Mouse (Mus musculus) lung, postnatal 0 days (tissue): ENCODE measurements around the gene Iqce. TPM values are rescaled to one million over a fixed set of nuclear protein-coding genes. Genes with fewer than 3 reads are reported as not detected.

ENCODE experiments used
- ATAC-seq: fragments of 200-750 bp; cut with Nextera tagmentation; 2 replicates; pipeline ENCODE4 v1.8.0; 2017; ENCODE audit warnings: moderate library complexity
- DNase-seq: peaks from one replicate; pipeline ENCODE4 v3.0.0-alpha.2; 2016; ENCODE audit warnings: low spot score
- H3K27ac ChIP-seq: fragments of 300-500 bp; sonication (generic); 2 replicates; pipeline ENCODE4 v1.5.1; 2014; ENCODE audit warnings: antibody characterized with exemption, mild to moderate bottlenecking, low read length, mixed read lengths
- H3K27me3 ChIP-seq: fragments of 300-500 bp; sonication (generic); replicated peaks from 2 replicates; pipeline ENCODE4 v1.6.1; 2014; ENCODE audit warnings: low read length, mixed read lengths; ENCODE audit not compliant: insufficient read depth
- H3K36me3 ChIP-seq: fragments of 300-500 bp; sonication (generic); 2 replicates; pipeline ENCODE4 v1.6.1; 2014; ENCODE audit warnings: low read length, mixed read lengths; ENCODE audit not compliant: insufficient read depth
- H3K4me1 ChIP-seq: fragments of 300-500 bp; sonication (generic); 2 replicates; pipeline ENCODE4 v1.6.1; 2014; ENCODE audit warnings: antibody characterized with exemption, low read depth, low read length, mixed read lengths; ENCODE audit not compliant: insufficient read depth
- H3K4me2 ChIP-seq: fragments of 300-500 bp; sonication (generic); replicated peaks from 2 replicates; pipeline ENCODE4 v1.6.1; 2014; ENCODE audit warnings: low read depth, mild to moderate bottlenecking, low read length, moderate library complexity, mixed read lengths
- H3K4me3 ChIP-seq: fragments of 300-500 bp; sonication (generic); 2 replicates; pipeline ENCODE4 v1.5.1; 2014; ENCODE audit warnings: low read depth, low read length
- H3K9ac ChIP-seq: fragments of 300-500 bp; sonication (generic); replicated peaks from 2 replicates; pipeline ENCODE4 v1.6.1; 2014; ENCODE audit warnings: low read depth, mild to moderate bottlenecking
- H3K9me3 ChIP-seq: fragments of 300-500 bp; sonication (generic); 2 replicates; pipeline ENCODE4 v1.6.1; 2016; ENCODE audit warnings: low read length, mixed read lengths
- CTCF ChIP-seq: IDR thresholded peaks from 2 replicates; pipeline ENCODE4 v1.5.1; 2016; ENCODE audit warnings: antibody characterized with exemption, mild to moderate bottlenecking
- EP300 ChIP-seq: IDR thresholded peaks from 2 replicates; pipeline ENCODE4 v1.6.1; 2016; ENCODE audit warnings: antibody characterized with exemption, mild to moderate bottlenecking, control low read depth
- whole genome bisulfite sequencing: fragments of 180-500 bp; shearing (Covaris S2); extraction: QIAGEN DNeasy Blood & Tissue Kit; methylation state at CpG from one replicate; pipeline ENCODE4 v1.1.7; 2014; 5-methylcytosine and 5-hydroxymethylcytosine counted together
- polyA plus RNA-seq: library from polyadenylated mRNA; unstranded; fragments of >200 nt; fragmentation: Nextera tagmentation; extraction: Ambion mirVana; gene quantifications from 2 replicates; pipeline ENCODE4 v1.2.1, GENCODE M21; 2015

Iqce gene
- polyA plus RNA-seq, result 10.3 and 11.0 TPM in 2 replicates

DNA sequence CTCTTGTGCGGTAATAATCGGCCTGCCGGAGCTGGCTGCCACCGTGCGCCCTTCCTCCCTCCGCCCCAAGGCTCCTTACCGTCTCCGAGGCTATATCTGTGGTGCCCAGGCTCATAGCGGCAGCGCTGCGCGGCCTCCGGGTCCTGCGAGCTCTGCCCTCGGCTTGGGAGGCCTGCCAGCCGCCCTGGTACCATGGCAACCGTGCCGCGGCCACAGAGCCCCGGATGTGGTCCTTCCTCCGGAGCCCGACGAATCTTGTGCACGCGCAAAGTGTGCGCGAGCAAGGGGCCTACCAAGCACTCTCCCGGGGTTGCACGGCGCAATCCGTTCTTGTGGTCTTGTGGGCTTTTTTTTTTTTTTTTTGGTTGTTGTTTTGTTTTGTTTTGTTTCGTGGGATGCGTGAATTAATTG is at the start of gene Iqce:
Gene Iqce, minus strand, starts transcription at position 276 of the 411 bp plus-strand sequence.
- peaks cover 14% of the 10 kb centered on the region; the same call in 1 of the 2 replicates for H3K4me1 ChIP-seq
- peak within 1 kb of the TSS; percentile 58 for H3K4me3 ChIP-seq
- peak within 1 kb of the TSS; percentile 37 for H3K9ac ChIP-seq
- H3K4me2 ChIP-seq, result peak within 1 kb of the TSS; percentile 82
- no peaks in the 10 kb centered on the region for H3K9me3 ChIP-seq
- no peaks in the 10 kb centered on the region for H3K27me3 ChIP-seq
- peak within 1 kb of the TSS; percentile 51 for H3K27ac ChIP-seq
- no peak for TF ChIP-seq EP300
- no peak for TF ChIP-seq CTCF
- ATAC-seq (peak; percentile 57), DNase-seq (peak; percentile 93)
- no peaks in the 10 kb centered on the region for H3K36me3 ChIP-seq
- WGBS, result 0% methylated on average over 33 of the region's 33 CpGs

DNA sequence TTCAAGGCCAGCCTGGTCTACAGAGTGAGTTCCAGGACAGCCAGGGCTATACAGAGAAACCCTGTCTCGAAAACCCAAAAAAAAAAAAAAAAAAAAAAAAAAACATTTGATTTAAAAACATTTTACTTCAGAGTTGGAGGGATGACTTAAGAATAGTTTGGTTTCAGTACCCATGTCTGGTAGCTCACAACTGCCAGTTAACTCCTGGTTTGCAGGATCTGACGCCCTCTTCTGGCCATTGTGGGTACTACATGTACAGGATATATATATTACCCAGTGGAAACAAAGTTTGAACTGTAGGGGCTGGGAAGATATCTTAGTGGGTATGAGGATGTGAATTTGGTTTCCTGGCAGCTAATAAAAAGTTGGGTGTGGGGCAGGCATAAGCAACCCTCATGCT is 48.7 kb upstream of the Iqce start:
- DNase-seq (peak; percentile 23), ATAC-seq (no peak)
- Histone ChIP-seq H3K27ac (no peak overlapping the region), H3K4me2 (no peak overlapping the region), H3K4me3 (no peak overlapping the region), H3K9me3 (no peaks in the 10 kb centered on the region), H3K36me3 (no peaks in the 10 kb centered on the region), H3K9ac (no peak overlapping the region), H3K27me3 (no peaks in the 10 kb centered on the region), H3K4me1 (no peaks in the 10 kb centered on the region)
- TF ChIP-seq EP300, result no peak
- peak; percentile 69 for TF ChIP-seq CTCF
- 4% methylated on average over 1 of the region's 2 CpGs for WGBS

DNA sequence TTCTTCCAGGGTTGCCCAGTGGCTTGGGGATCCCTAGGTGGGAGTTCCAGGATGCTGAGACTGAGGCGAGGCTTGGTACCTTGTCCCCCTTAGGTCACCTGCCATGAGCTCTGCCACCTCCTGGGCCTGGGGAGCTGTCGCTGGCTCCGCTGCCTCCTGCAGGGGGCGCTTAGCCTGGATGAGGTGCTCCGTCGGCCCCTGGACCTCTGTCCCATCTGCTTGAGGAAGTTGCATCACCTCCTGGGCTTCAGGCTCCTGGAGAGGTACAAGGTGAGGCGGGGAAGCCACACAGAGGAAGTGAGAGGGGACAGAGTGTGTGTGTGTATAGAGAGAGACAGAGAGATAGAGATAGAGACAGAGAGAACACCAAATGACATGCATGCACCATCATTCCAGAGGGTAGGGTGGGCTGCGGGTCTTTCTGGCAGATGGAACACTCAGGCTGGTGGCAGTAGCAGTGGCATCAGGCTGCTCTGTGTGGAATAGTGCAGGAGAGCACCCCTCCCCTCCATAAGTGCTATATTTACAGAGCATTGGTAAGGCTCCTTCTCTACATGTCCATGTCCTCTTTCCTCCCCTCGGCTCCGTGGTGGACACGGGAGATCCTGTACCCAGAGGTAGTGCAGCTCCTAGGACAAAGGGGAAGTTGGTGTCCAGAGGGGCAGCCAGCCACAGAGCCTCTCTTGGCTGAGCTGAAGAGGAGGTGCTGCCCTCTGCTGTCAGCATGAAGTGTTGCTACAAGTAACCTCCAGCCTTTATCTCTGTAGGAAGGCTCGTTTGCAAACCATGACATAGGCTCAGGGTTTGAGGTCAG is 47.1 kb upstream of the Iqce start:
- H3K27me3 ChIP-seq, result no peaks in the 10 kb centered on the region
- no peaks in the 10 kb centered on the region for H3K4me1 ChIP-seq
- ATAC-seq (peak; percentile 84), DNase-seq (peak; percentile 90)
- 0 out of 2 replicates have a peak overlapping the region, but pooled peaks have one; percentile 7 for H3K27ac ChIP-seq
- no peaks in the 10 kb centered on the region for H3K36me3 ChIP-seq
- no peak overlapping the region for H3K9ac ChIP-seq
- peak overlapping the region; percentile 48 for H3K4me2 ChIP-seq
- TF ChIP-seq CTCF (peak; percentile 95), EP300 (no peak)
- H3K9me3 ChIP-seq, result no peaks in the 10 kb centered on the region
- 11% methylated on average over 12 of the region's 12 CpGs for WGBS
- H3K4me3 ChIP-seq, result peak overlapping the region; percentile 12; the same call in 1 of the 2 replicates

DNA sequence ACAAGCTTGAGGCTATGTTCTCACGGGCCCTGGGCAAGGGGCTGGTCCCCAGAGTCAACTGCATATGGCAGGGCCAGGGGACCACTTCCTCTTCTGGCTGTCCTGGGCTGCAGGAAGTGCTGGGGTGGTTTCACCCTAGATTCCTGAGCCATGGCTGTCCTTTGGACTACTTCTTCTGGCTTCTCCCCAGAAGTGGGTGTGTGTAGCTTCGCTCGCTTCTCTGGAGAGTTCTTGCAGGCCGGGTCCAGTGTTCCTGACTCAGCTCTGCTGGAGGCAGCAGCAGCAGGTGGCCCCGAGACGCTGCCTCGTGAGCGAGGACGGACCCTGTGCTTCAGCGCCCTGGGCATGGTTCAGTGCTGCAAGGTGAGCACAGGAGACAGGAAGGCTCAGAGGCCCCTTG is 46.2 kb upstream of the Iqce start:
- 81% methylated on average over 10 of the region's 10 CpGs for WGBS
- no peak overlapping the region for H3K27ac ChIP-seq
- TF ChIP-seq EP300, result no peak
- TF ChIP-seq CTCF, result no peak
- no peaks in the 10 kb centered on the region for H3K36me3 ChIP-seq
- no peak overlapping the region for H3K4me2 ChIP-seq
- no peaks in the 10 kb centered on the region for H3K27me3 ChIP-seq
- DNase-seq (peak; percentile 11), ATAC-seq (no peak)
- H3K9ac ChIP-seq, result no peak overlapping the region
- H3K9me3 ChIP-seq, result no peaks in the 10 kb centered on the region
- no peaks in the 10 kb centered on the region for H3K4me1 ChIP-seq
- H3K4me3 ChIP-seq, result no peak overlapping the region

GRCm38 (mm10) chr5:140743706-140744131 is 41.5 kb upstream of the Iqce start:
- Histone ChIP-seq H3K9ac (no peak overlapping the region), H3K27me3 (no peaks in the 10 kb centered on the region), H3K36me3 (no peaks in the 10 kb centered on the region), H3K27ac (no peak overlapping the region), H3K4me2 (no peak overlapping the region), H3K9me3 (no peaks in the 10 kb centered on the region), H3K4me1 (no peaks in the 10 kb centered on the region), H3K4me3 (no peak overlapping the region)
- 31% methylated on average over 12 of the region's 12 CpGs for WGBS
- DNase-seq (no peak), ATAC-seq (no peak)
- TF ChIP-seq EP300, result no peak
- TF ChIP-seq CTCF, result peak; percentile 30; the same call in 1 of the 2 replicates

- H3K27ac ChIP-seq, result no peak overlapping the region
- H3K27me3 ChIP-seq, result no peaks in the 10 kb centered on the region
- no peaks in the 10 kb centered on the region for H3K36me3 ChIP-seq
- H3K4me2 ChIP-seq, result no peak overlapping the region
- ATAC-seq, result no peak
- no peaks in the 10 kb centered on the region for H3K4me1 ChIP-seq
- H3K9ac ChIP-seq, result no peak overlapping the region
- no peak overlapping the region for H3K4me3 ChIP-seq
- DNase-seq, result no peak
- TF ChIP-seq EP300 (no peak), CTCF (peak; percentile 54)
- no peaks in the 10 kb centered on the region for H3K9me3 ChIP-seq
Measured at GRCm38 (mm10) chr5:140741877-140742276, 39.7 kb upstream of the Iqce start.
